Mouse (Mus musculus) C2C12 (cell line): Measurements from ENCODE around the gene Fbxo42.

Experiments used
- CTCF ChIP-seq: IDR thresholded peaks from one replicate; pipeline ENCODE4 v1.5.1; 2011; ENCODE audit not compliant: control insufficient read depth, insufficient read depth, insufficient read length
- MAX ChIP-seq: IDR thresholded peaks from one replicate; pipeline ENCODE4 v1.6.1; 2011; ENCODE audit warnings: mild to moderate bottlenecking, control low read depth

DNA sequence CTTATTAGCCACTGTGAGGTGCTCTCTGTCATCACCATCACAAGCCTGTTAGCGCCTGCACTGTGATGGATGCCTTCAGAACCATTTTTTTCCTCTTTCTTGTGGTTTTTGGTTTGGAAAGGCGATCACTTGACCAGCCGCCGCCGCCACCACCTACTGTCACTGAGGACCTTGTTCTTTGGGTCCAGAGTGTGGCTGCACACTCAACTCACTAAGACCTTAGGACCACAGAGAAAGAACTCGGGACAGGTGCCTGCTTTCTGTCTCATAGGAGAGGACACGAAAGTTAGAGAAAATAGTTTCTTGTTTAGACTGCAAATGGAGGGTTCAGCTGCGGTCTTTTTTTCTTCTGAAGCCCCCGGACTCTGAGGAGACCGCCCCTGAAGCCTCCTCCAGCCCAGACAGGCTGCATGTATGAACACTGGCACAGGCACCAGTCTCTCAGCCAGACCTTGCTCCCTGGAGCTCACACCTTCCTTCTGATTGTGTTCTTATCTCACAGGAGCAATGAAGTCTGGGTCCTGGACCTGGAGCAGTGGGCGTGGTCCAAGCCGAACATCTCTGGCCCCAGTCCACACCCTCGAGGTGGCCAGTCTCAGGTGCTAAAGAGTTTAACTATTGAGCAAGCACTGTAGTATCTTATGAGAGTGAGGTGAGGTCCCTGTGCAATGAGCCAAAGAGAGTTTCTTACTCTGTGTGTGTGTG lies 49.4 kb downstream of the Fbxo42 start:
- TF ChIP-seq CTCF: no peak
- TF ChIP-seq MAX: no peak
